Mouse (Mus musculus): Measurements from ENCODE around the gene Ercc4.

- no peak for TF ChIP-seq CTCF (IDR thresholded peaks at IDR 0.05)
- no peak for TF ChIP-seq EP300 (IDR thresholded peaks at IDR 0.05; ENCODE audit: insufficient read depth, low read depth, low read length)
- no peak for TF ChIP-seq POLR2A (IDR thresholded peaks at IDR 0.05; ENCODE audit: insufficient read depth, low read depth, low read length)
Measured at GRCm38 (mm10) chr16:13118754-13119294, 9.3 kb downstream of the Ercc4 start.

Data from heart, adult 2 months (tissue).